Comparison of ENCODE assay signal across 8 mouse cellular contexts in the genomic region with DNA sequence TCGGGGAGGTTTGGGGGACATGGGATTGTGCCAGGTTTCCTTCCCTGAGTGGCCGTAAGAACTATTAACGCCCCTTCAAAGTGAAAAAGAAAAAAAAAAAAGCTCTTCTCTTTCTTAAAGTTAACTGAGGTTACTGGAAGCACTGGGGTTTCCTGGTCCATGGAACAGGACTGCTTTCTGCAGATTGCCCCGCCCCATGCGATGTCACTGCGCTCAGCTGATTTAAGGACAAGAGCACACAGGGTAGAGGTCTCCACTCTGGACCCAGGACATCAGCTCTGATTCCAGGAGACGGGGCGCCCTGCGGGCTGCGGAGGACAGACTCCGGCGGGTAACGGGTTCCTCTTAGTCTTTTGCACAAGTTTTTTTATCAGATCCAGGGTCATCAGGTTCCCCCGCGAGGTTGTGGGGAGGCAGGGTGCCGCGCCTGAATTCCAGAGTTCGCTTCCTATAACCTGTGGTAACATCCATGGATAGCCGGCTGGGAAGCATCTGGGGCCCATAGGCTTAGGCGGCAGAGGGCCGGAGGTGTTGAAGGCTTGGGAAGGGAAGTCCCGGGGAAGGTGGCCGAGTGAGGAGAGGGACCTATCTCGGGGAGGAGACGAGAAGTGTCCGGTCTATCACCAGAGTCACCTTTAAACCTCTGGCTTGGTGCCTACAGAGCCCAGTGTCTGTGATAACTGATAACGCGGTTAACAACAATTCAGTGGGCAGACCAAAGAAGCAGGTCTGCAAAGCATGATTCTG. TPM values are rescaled to one million over a fixed set of nuclear protein-coding genes. Genes with fewer than 3 reads are reported as not detected.
DNase-seq lines count a peak whose midpoint lies in the region; ATAC-seq and TF ChIP-seq lines count a peak whose summit lies in the region.

No protein-coding gene starts in this region.

- H3K27me3 ChIP-seq in G1E (ENCODE audit: insufficient read depth, low read length): peaks cover 24% of the 10 kb centered on the region
- peaks cover 8% of the 10 kb centered on the region for H3K27me3 ChIP-seq in heart, embryonic 14.5 days (ENCODE audit: control insufficient read depth, insufficient read depth, low read length)
- peaks cover 5% of the 10 kb centered on the region; the same call in 1 of the 2 replicates for H3K27me3 ChIP-seq in kidney, postnatal 0 days (ENCODE audit: insufficient read depth, low read length)
- H3K27me3 ChIP-seq in stomach, postnatal 0 days (ENCODE audit: control insufficient read depth, insufficient read depth, low read length): 0 out of 2 replicates have a peak, but pooled peaks cover 3% of the 10 kb centered on the region

- peak overlapping the region; percentile 68 for H3K4me3 ChIP-seq in G1E (ENCODE audit: low read depth, low read length)
- peak overlapping the region; percentile 39 to 40 for H3K4me3 ChIP-seq in heart, embryonic 14.5 days (ENCODE audit: control insufficient read depth in 1 of 2, insufficient read depth in 1 of 2, low read depth in 1 of 2, low read length in 2 of 2)
- peak overlapping the region; percentile 40 for H3K4me3 ChIP-seq in kidney, postnatal 0 days (replicated peaks; ENCODE audit: low read depth, low read length)
- H3K4me3 ChIP-seq in stomach, postnatal 0 days (ENCODE audit: low read depth, low read length): peak overlapping the region; percentile 26

- peak overlapping the region; percentile 71 for H3K4me2 ChIP-seq in heart, embryonic 14.5 days (ENCODE audit: low read length)
- H3K4me2 ChIP-seq in kidney, postnatal 0 days (ENCODE audit: low read length): peak overlapping the region; percentile 41
- peak overlapping the region; percentile 31 for H3K4me2 ChIP-seq in stomach, postnatal 0 days (replicated peaks; ENCODE audit: low read depth)

- ATAC-seq in G1E (ENCODE audit: extremely low read depth, insufficient number of reproducible peaks, low FRiP score, poor library complexity, severe bottlenecking): peak; percentile 62
- ATAC-seq in common myeloid progenitor, adult 5-6 weeks (replicated peaks; ENCODE audit: low read depth, poor library complexity, severe bottlenecking): peak; percentile 44
- no peak for ATAC-seq in heart, embryonic 14.5 days (ENCODE audit: insufficient number of reproducible peaks, insufficient read depth, low FRiP score, low read depth)
- ATAC-seq in kidney, postnatal 0 days (replicated peaks; ENCODE audit: low FRiP score, low read depth): peak; percentile 69
- peak; percentile 57; the same call in 1 of the 2 replicates for ATAC-seq in stomach, postnatal 0 days (ENCODE audit: low FRiP score, low TSS enrichment)

- no peaks in the 10 kb centered on the region for H3K36me3 ChIP-seq in G1E (replicated peaks)
- H3K36me3 ChIP-seq in heart, embryonic 14.5 days (ENCODE audit: control insufficient read depth, insufficient read depth, low read length): no peaks in the 10 kb centered on the region
- H3K36me3 ChIP-seq in kidney, postnatal 0 days (ENCODE audit: insufficient read depth, low read length): no peaks in the 10 kb centered on the region
- H3K36me3 ChIP-seq in stomach, postnatal 0 days (ENCODE audit: control insufficient read depth, insufficient read depth, low read length): no peaks in the 10 kb centered on the region

- TF ChIP-seq CTCF in G1E (IDR thresholded peaks at IDR 0.05; ENCODE audit: low read depth, low read length): no peak
- TF ChIP-seq CTCF in kidney, postnatal 0 days (IDR thresholded peaks at IDR 0.05; ENCODE audit: low read depth): no peak
- no peak for TF ChIP-seq CTCF in stomach, postnatal 0 days (IDR thresholded peaks at IDR 0.05; ENCODE audit: low read depth)

- TF ChIP-seq EP300 in stomach, postnatal 0 days (optimal IDR thresholded peaks at IDR 0.05): no peak

- no peaks in the 10 kb centered on the region for H3K9me3 ChIP-seq in G1E (replicated peaks)
- no peaks in the 10 kb centered on the region for H3K9me3 ChIP-seq in heart, embryonic 14.5 days (ENCODE audit: control insufficient read depth, low read length)
- H3K9me3 ChIP-seq in kidney, postnatal 0 days (replicated peaks; ENCODE audit: low read length): no peaks in the 10 kb centered on the region
- H3K9me3 ChIP-seq in stomach, postnatal 0 days (ENCODE audit: control insufficient read depth, low read length): no peaks in the 10 kb centered on the region

- DNase-seq in G1E (ENCODE audit: low spot score): peak; percentile 40
- peak; percentile 79 for DNase-seq in kidney, postnatal 0 days (ENCODE audit: low spot score)
- peak; percentile 61 to 68 for DNase-seq in lung, postnatal 4 days
- no peak for DNase-seq in stomach, postnatal 0 days (ENCODE audit: low spot score)
- no peak for DNase-seq in cerebellum, adult 8-10 months
- DNase-seq in cerebellum, adult 18-20 months: no peak

- peak overlapping the region; percentile 38 to 64 for H3K27ac ChIP-seq in heart, embryonic 14.5 days (replicated peaks in 1 of 2; ENCODE audit: control insufficient read depth in 1 of 2, insufficient read depth in 1 of 2, low read depth in 2 of 2, low read length in 2 of 2)
- H3K27ac ChIP-seq in kidney, postnatal 0 days: peak overlapping the region; percentile 83
- peak overlapping the region; percentile 69 for H3K27ac ChIP-seq in stomach, postnatal 0 days (replicated peaks)

- peak overlapping the region; percentile 62 for H3K9ac ChIP-seq in heart, embryonic 14.5 days (ENCODE audit: low read length)
- peak overlapping the region; percentile 59 for H3K9ac ChIP-seq in kidney, postnatal 0 days (ENCODE audit: low read depth, low read length)
- H3K9ac ChIP-seq in stomach, postnatal 0 days (ENCODE audit: low read length): 0 out of 2 replicates have a peak overlapping the region, but pooled peaks have one; percentile 8

- WGBS in heart, embryonic 14.5 days: 3% methylated on average over 28 of the region's 28 CpGs
- 6% methylated on average over 28 of the region's 28 CpGs for WGBS in kidney, postnatal 0 days
- WGBS in stomach, postnatal 0 days: 10% methylated on average over 28 of the region's 28 CpGs

- H3K4me1 ChIP-seq in G1E (ENCODE audit: insufficient read depth, low read depth, low read length): peaks cover 54% of the 10 kb centered on the region
- H3K4me1 ChIP-seq in heart, embryonic 14.5 days (ENCODE audit: control insufficient read depth in 2 of 2, insufficient read depth in 2 of 2, low read length in 2 of 2): peaks cover 11 to 19% of the 10 kb centered on the region in 2 experiments
- H3K4me1 ChIP-seq in kidney, postnatal 0 days (replicated peaks; ENCODE audit: insufficient read depth, low read length): no peaks in the 10 kb centered on the region; the same call in 1 of the 2 replicates
- no peaks in the 10 kb centered on the region for H3K4me1 ChIP-seq in stomach, postnatal 0 days (replicated peaks; ENCODE audit: control insufficient read depth, insufficient read depth)

RNA-seq across cellular contexts. Expression of gene Slfn5, which starts 0.9 kb away (rescaled TPM):
- total RNA-seq in G1E (2014; fragmentation: Nextera tagmentation): 3.8 and 9.1 TPM in 2 replicates
- 5.5 and 7.7 TPM in 2 replicates for total RNA-seq in G1E (2017)
- 0.28 and 0.33 TPM in 2 replicates for polyA plus RNA-seq in G1E (2012)
- 3.2 and 6.4 TPM in 2 replicates for total RNA-seq in common myeloid progenitor, adult 5-6 weeks (2017)
- polyA plus RNA-seq in heart, embryonic 14.5 days (2014; fragmentation: Nextera tagmentation; extraction: Ambion mirVana): 6.2 and 6.8 TPM in 2 replicates
- 19.5 and 21.1 TPM in 2 replicates for polyA plus RNA-seq in kidney, postnatal 0 days (2015; fragmentation: Nextera tagmentation; extraction: Ambion mirVana)
- 2.6 TPM in 2 replicates for polyA plus RNA-seq in stomach, postnatal 0 days (2015; fragmentation: Nextera tagmentation; extraction: Ambion mirVana)

RNA-seq across cellular contexts. Expression of gene Slfn9, which starts 39.6 kb away (rescaled TPM):
- total RNA-seq in G1E (2014; fragmentation: Nextera tagmentation) (0.39 TPM in 1 of 2 replicates, not detected in the other), G1E (2017) (0.29 and 0.33 TPM in 2 replicates)
- 0.01 TPM in 1 of 2 replicates, not detected in the other for polyA plus RNA-seq in G1E (2012)
- total RNA-seq in common myeloid progenitor, adult 5-6 weeks (2017): 39.6 and 42.1 TPM in 2 replicates
- polyA plus RNA-seq in heart, embryonic 14.5 days (2014; fragmentation: Nextera tagmentation; extraction: Ambion mirVana): 12.4 and 13.8 TPM in 2 replicates
- 9.4 and 11.5 TPM in 2 replicates for polyA plus RNA-seq in kidney, postnatal 0 days (2015; fragmentation: Nextera tagmentation; extraction: Ambion mirVana)
- 4.4 and 5.1 TPM in 2 replicates for polyA plus RNA-seq in stomach, postnatal 0 days (2015; fragmentation: Nextera tagmentation; extraction: Ambion mirVana)

RNA-seq across cellular contexts. Expression of gene Unc45b, which starts 41.7 kb away (rescaled TPM):
- total RNA-seq in G1E (2014; fragmentation: Nextera tagmentation): 0.38 TPM in 1 of 2 replicates, not detected in the other
- total RNA-seq in G1E (2017): 0.12 and 0.33 TPM in 2 replicates
- polyA plus RNA-seq in G1E (2012): 0.01 and 0.02 TPM in 2 replicates
- total RNA-seq in common myeloid progenitor, adult 5-6 weeks (2017): not detected in 2 replicates
- 206 and 211 TPM in 2 replicates for polyA plus RNA-seq in heart, embryonic 14.5 days (2014; fragmentation: Nextera tagmentation; extraction: Ambion mirVana)
- polyA plus RNA-seq in kidney, postnatal 0 days (2015; fragmentation: Nextera tagmentation; extraction: Ambion mirVana): 6.1 and 7.1 TPM in 2 replicates
- polyA plus RNA-seq in stomach, postnatal 0 days (2015; fragmentation: Nextera tagmentation; extraction: Ambion mirVana): 0.99 and 1.2 TPM in 2 replicates

RNA-seq across cellular contexts. Expression of gene Nle1, which starts 43.8 kb away (rescaled TPM):
- total RNA-seq in G1E (2014; fragmentation: Nextera tagmentation): 27.6 and 38.6 TPM in 2 replicates
- 18.6 and 23.2 TPM in 2 replicates for total RNA-seq in G1E (2017)
- 92.9 and 93.8 TPM in 2 replicates for polyA plus RNA-seq in G1E (2012)
- total RNA-seq in common myeloid progenitor, adult 5-6 weeks (2017): 18.5 and 23.2 TPM in 2 replicates
- 18.8 and 19.0 TPM in 2 replicates for polyA plus RNA-seq in heart, embryonic 14.5 days (2014; fragmentation: Nextera tagmentation; extraction: Ambion mirVana)
- polyA plus RNA-seq in kidney, postnatal 0 days (2015; fragmentation: Nextera tagmentation; extraction: Ambion mirVana): 23.7 and 24.0 TPM in 2 replicates
- polyA plus RNA-seq in stomach, postnatal 0 days (2015; fragmentation: Nextera tagmentation; extraction: Ambion mirVana): 15.3 and 16.8 TPM in 2 replicates

Comparison
In these comparisons a context has a peak if more than half of its experiments do, and no peak if none do; other contexts are left out.
1. DNase-seq: peak in G1E (single experiment), kidney, postnatal 0 days (single experiment) and lung, postnatal 4 days (2 of 2); none in stomach, postnatal 0 days (single experiment), cerebellum, adult 8-10 months (single experiment) and cerebellum, adult 18-20 months (0 of 2).
2. H3K9ac ChIP-seq: peak in every context shown above with its lines; median percentile 62 in heart, embryonic 14.5 days; 59 in kidney, postnatal 0 days; 8 in stomach, postnatal 0 days.
3. RNA of gene Unc45b, which starts 41.7 kb away (polyA plus RNA-seq): 206 to 211 TPM in heart, embryonic 14.5 days; 6.1 to 7.1 TPM in kidney, postnatal 0 days, 0.99 to 1.2 TPM in stomach, postnatal 0 days and 0.01 to 0.02 TPM in G1E; every median in the first group is over 10 times any median in the second.
4. Peak in every context shown above with its lines, with median percentiles within 50 percentile points of each other: H3K4me3 ChIP-seq, H3K27ac ChIP-seq and H3K4me2 ChIP-seq.